Mouse (Mus musculus): Measurements from ENCODE around the gene Cmip.

The Cmip gene

GRCm38 (mm10) chr8:117258576-117259040 is 1.7 kb downstream of the Cmip start:
- peak in 1 of 2 experiments; percentile 51 for DNase-seq

- DNase-seq, result peak; percentile 74 to 76
Measured at GRCm38 (mm10) chr8:117259431-117260001, 2.7 kb downstream of the Cmip start.

DNA sequence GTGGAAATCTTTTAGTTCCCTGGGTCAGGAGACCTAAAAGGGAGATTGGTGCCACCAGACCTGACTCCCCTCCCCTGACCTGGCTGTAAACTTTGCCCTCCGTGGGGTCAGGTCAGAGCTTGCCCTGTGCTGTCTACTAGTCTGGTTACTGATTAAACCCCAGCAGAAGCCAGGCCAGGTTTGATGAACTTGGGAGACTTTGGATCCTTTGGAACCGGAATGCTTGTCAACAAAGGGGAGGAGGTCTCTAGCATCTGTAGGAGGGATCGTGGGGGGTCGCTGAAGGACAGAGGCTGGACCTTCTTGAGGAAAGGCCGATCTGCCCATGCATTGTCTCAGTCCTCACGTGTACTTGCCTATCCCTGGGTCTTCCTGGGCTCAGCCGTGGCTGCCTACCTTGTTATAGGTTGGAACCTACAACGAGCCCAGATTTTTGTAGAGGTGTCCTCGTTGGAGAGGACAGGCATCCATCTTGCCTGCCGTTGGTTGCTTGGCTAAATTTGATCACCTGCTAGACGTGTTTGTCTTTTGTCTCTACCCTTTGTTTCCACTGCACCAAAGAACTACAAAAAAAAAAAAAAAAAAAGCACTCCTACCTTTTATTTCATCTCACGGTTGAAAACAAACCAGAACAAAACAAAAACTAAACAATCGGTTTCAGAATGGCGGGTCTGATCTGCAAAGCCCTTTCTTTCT is 3.5 kb downstream of the Cmip start:
- peak; percentile 87 to 92 for DNase-seq

DNA sequence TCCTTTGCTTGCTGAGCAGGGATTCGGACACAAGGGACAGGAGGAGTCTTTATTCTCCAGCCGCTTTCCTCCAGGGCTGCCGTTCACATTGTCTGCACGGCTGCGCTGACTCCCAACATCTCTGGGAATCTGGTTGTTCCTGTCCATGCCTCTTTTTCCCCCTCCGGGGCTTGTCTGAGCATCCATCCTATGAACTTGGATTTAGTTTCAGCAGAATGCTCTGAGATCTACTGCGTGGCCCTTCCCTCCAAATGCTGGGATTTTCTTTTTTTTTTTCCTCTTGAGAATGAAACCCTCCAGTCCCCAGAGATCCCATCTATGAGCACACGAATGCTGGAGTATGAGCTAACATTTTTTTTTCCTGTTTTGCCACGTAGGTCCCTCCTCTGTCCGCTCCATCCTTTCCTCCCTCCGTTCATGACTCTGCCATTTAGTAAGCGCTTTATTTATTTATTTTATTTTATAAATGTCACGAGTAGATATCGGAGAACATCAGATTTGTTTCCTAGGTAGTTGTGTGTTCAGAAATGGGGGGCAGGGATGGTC is 4.1 kb downstream of the Cmip start:
- no peak for DNase-seq

GRCm38 (mm10) chr8:117261702-117262101 is 4.8 kb downstream of the Cmip start:
- DNase-seq, result peak in 1 of 2 experiments; percentile 52

DNA sequence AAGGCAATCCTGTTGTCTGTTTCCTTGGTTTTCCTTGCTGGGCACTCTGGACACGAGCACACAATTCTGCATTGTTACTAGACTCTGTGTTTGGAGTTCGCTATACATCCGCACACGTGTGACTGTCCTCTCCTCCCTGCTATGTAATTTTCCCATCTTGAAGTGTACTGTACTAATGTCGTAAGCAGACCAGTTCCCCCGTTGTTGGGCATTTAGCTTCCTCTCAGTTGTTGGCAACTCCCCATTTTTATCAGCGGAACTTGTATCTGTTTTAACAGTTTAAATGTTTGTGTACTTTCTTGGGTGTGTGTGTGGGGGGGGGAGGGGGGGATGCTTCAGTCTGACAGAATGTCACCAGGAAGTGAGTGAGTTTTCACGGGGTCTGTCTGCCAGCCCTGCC is 5.8 kb downstream of the Cmip start:
- no peak for DNase-seq

DNA sequence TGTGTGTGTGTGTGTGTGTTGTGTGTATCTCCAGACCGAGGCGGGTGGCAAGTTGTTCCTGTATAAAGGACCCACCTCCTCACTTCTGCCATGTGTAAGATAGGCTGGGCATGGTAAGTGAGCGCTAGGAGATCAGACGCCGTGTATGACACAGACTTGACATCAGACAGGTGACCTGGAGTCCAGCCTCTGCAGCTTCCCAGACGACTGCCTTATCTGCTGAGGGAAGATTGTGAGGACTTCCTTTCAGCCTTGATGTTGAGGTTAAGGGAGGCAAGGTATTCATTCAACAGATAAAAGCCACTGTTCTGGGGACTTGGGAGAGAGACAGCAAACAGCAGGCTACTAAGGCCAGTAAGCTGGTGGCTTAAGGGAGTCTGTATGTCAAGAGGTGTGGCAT is 6.6 kb downstream of the Cmip start:
- DNase-seq, result no peak

DNA sequence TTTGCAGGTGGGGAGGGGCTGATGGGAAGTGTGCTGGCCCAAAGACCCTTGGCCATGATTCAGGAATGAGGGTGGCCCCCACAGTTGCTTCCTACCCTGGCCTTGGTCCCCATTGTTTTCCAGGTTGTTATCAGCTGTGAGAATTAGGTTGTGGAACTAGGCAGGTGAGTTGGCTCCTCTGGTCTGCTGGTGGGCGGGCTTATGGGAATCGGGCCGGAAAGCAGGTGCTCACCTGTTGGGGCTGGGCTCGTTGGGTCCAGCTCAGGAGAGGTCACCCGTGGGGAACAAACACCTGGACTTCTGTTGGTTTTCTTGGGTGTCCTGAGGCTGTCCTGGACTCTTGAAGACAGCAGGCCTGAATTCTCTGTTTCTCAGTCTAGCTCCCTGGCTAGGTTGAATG is 8.2 kb downstream of the Cmip start:
- no peak for DNase-seq

DNA sequence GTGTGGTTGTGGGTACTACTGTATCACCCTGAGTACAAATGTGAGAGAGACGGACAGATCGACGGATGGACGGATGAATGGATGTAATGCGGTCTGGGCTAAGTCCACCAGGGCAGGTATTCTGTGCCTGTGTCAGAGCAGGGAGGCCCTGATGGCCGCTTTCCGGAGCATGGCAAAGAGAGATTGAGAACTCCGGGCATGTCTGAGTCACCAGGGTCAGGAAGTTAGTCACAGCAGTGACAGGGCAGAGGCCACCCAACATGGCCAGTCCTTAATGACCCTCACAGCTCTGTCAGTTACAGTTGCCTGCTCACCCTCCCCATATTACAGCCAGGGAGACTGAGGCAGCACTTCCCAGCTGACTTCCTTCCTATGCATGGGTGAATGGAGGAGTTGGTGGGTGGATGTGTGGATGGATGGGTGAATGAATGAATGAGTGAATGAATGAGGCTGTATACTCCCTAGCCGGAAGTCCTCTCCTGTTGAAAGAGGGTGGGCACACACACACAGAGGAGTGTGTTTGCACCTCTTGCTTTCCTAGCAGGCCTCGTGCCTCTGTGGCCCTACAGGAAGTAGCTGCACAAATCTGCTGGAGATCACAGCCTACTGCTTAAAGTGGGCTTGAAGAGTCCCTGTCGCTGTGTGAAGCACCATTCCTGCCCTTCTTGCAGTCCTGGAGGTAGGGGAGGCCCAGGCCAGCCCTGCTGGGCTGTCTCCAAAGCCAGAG is 10.7 kb downstream of the Cmip start:
- DNase-seq, result no peak

DNA sequence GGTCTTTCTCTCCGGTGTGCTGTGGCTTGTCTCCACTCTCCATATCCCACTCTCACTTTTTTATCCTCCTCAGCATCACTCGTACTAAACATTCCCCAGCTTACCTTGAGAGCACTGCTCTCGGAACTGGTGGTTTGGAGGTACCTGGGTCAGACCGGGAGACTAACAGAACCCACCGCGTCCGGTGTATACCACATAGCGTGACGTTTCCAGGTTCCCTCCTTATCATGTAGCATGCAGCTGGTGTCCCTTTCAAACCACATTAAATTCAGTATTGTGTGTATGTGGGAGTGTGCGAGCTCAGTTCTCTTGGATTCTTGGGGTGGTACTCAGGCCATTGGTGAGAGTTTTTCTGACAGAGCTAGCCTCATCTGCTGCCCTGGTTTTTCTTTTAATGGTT is 21.4 kb downstream of the Cmip start:
- DNase-seq, result no peak

- no peak for DNase-seq
Measured at GRCm38 (mm10) chr8:117278668-117279132, 21.8 kb downstream of the Cmip start.

- peak; percentile 37 to 74 for DNase-seq
Measured at GRCm38 (mm10) chr8:117280488-117280887, 23.6 kb downstream of the Cmip start.

DNA sequence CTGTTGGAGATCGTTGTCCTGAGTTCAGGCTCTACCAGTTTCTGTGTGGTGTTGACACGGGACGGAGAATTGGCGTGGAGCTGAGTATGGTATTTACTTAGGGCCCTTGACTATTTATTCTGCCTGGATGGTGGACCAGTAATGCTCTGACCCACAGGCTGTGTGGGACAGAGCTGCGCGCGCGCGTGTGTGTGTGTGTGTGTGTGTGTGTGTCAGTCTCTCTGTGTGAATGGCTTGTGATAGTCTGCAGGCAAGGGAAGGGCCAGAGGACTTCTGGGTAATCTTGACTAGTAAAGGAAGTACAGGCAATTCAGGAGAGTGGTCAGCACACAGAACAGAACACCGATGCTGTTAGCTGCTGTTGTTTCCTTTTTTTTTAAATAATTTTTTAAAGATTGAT is 24.8 kb downstream of the Cmip start:
- no peak for DNase-seq

DNA sequence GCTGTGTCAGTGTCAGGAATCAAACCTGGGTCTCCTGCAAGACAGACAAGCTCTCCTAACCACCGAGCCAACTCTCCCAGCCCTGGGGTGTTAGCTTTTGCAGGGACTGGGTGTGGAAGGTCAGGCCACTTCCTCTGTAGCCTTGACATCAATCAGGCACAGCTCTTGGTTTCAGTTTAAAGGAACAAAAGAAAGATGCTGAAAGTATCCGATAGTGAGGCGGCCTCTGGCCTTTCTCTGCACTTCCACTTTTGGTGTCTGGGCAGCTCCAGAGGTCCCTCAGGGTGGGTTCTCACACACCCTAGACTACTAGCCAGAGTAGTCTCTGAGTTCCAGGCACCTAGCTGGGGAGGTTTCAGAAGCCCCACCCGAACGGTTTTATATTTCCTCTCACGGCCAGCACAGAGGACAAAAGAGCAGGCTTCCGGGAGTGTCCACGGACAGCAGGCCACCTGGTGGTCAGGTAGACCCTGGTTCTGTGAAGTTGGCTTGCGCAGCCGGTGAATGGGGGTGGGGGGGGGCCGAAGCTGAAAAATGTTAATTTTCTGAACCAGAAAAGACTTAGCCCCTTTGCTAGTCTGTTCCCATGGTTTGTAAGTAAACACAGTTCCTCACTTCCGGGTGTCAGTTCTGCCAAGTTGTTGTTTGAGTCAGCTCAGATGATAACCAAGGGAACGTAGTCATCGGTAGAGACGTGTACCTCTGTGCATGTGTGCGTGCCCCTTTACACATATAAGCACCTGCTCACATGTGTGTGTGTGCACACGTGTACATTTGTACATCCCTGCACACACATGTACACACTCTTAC is 25.5 kb downstream of the Cmip start:
- peak; percentile 59 to 65 for DNase-seq

GRCm38 (mm10) chr8:117284768-117285484 is 28.1 kb downstream of the Cmip start:
- no peak for DNase-seq

DNA sequence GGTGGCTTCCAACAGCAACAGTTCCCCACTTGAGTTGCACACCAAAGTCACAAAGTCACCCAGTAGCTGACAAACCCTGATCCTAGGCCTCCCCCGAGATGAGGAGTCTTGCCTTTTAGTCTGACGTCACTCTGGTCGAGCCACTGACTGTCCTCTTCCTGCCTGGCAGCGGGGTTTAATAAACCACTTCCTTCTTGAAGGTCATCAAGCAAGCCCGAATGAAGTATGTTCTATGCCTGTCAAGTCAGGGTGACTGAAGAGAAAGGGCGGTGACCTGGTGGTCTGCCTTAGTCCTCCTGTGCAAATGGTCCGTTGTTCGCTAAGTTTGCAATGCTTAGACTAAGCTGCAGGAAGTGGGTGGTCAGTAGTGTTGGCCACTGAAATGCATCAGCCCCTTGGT is 31.1 kb downstream of the Cmip start:
- peak; percentile 40 to 66 for DNase-seq

GRCm38 (mm10) chr8:117289016-117289415 is 32.2 kb downstream of the Cmip start:
- peak in 1 of 2 experiments; percentile 31 for DNase-seq

GRCm38 (mm10) chr8:117290506-117290905 is 33.6 kb downstream of the Cmip start:
- DNase-seq, result peak in 1 of 2 experiments; percentile 53

DNA sequence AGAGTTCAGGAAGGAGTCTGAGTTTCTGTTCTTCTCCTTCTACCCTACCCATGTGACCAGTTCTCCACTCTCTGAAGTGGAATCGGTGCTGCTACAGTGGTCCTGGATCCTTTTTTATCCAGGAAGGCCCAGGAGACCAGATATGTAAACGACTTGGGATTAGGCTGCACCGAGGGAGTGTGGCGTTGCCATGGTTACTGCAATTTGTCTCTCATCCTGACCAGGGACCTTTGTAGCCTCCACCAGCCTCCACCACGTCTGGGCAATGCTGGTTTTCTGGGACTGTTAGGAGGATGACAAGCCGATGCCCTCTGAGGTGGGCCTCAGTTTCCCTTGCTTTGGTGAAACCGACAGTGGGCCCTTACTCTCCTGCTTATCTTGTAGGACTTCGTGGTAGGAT is 35.4 kb downstream of the Cmip start:
- DNase-seq, result no peak

DNA sequence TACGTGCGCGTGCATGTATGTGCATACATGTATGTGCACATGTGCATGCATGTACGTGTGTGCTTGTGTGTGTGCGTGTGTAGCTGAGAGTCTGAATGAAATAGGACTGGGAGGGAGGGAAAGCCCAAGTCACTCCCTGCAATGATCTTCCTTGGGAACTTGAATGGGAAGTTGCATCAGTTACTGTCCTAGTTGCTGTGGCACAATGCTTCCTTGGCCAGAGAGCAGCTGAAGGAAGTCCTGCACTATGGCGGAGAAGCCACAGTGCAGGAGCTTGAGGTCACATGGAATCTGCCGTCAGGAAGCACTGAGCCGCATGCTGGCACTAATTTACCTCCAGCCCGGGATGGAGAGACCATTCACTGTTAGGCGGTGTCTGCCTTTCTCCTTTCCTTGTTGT is 37.9 kb downstream of the Cmip start:
- DNase-seq, result no peak

DNA sequence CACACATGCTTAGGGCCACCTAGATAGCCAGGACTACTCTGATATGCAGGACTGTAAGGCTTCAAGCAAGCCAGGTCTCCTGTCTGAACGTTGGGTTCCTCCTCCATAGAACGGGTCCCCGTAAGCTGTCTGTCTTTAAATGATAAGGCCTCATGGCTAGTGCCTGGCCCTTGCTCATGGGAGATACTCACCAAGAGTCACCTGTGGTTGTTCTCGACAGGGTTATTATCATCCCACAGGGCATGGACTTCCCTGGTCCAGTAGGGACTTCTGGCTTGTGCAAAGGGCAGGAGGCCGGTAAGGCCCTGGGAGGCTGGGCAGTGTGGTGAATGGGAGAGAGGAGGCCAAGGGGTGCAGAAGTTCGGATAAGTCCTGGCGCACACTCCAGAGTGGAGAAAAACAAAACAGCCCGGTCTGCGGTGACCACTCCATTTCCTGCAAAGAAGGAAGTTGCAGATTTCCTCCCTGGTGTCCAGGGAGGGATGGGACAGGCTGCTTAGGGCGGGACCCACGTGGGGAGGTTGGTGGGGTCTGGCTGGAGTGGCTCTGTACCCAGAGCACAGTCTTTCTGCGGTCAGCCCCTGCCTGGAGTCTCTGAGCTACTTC is 41.2 kb downstream of the Cmip start:
- peak; percentile 67 to 78 for DNase-seq

Measured in kidney, postnatal 36 days (tissue).